Mouse (Mus musculus) CH12.LX (cell line): ENCODE results near the gene Lrit2.

Source experiments
- POLR2A ChIP-seq: IDR thresholded peaks from 2 replicates; pipeline ENCODE4 v1.6.1; 2011; ENCODE audit warnings: low read depth, mild to moderate bottlenecking, improper control_type of control experiment, low read length
- ZMIZ1 ChIP-seq: IDR thresholded peaks from 2 replicates; pipeline ENCODE4 v1.6.1; 2012; ENCODE audit warnings: low read depth, mild to moderate bottlenecking, inconsistent platforms, low read length, improper control_type of control experiment

DNA sequence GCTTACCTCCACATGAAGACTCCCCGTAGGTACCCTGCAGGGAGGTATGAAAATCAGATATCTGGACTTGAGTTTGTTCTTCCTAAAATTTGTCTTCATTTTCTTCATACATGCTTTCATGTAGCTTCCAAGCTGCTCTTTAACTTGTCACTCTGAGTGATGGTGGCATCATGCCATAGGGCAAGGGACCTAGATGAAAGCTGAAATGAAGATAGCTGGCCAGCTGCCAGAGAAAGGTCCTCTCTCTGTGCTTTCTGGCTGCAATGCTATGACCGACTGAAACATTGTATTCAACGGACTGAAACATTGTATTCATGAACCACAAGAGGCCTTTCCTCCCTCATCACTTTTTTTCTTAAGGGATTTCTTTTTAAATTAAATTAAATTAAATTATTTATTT, 39.2 kb upstream of the Lrit2 start:
- TF ChIP-seq POLR2A (no peak), ZMIZ1 (no peak)
